ENCODE assay signal across 20 mouse cellular contexts in the genomic region with DNA sequence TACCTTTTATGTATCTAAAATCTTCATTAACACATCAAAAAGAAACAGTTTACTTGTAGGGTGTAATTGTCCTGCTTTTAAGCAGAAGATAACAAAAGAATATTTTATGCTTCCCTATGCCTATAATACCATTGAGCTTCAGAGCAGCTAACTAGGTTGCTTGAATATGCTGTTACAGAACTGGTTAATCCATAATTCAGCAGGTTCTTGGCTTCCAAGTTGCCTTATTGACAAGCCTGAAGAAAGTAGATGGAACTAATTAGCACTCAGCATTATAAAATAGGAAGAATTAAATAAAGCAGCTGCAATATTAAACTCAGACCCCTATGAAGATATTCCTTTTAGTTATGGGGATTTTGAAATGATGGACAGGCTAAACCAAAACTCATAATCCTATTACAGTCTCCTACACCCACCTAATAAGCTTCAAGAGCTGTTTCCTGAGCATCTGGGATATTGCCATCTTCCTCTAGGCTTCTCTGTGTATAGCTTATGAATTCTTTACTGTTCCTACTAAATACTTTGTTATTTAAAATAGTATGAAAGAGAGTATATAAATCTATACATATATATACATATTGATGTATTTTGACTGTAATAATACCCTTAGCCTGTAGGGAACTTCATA.
DNase-seq lines count a peak whose midpoint lies in the region; ATAC-seq and TF ChIP-seq lines count a peak whose summit lies in the region.
"Had no signal": no experiment of that assay in that cellular context is flagged by ENCODE, and none has a peak within 500 bp of the region (broad histone marks: within the 10 kb centered on the region; RNA-seq: fewer than 3 reads in every experiment).

No protein-coding gene starts in this region.

- ATAC-seq in forebrain, embryonic 15.5 days (replicated peaks), result peak; percentile 11; the same call in 1 of the 2 replicates
- ATAC-seq in forebrain, embryonic 13.5 days, result no peak
- peak; percentile 63 for ATAC-seq in midbrain, embryonic 13.5 days
- no peak for ATAC-seq in midbrain, embryonic 11.5 days (ENCODE audit: low FRiP score)
- ATAC-seq in midbrain, embryonic 16.5 days, result peak; percentile 68
- ATAC-seq: hindbrain, embryonic 16.5 days; Patski had no signal

- no peak for DNase-seq in midbrain, embryonic 11.5 days (ENCODE audit: low spot score, missing footprints)
- DNase-seq in left cerebral cortex, adult 2 months (ENCODE audit: extremely low spot score in 1 of 2, low spot score in 2 of 2), result no peak
- DNase-seq: adrenal gland, adult 2 months; adrenal gland, postnatal 25 days; cerebellum, adult 2 months; cerebellum, postnatal 10 days; embryo, embryonic 11 days; gastrocnemius, adult 2 months; gastrocnemius, postnatal 25 days; heart, postnatal 36 days had no signal

- TF ChIP-seq CTCF in left cerebral cortex, adult 2 months (IDR thresholded peaks at IDR 0.05), result no peak

- no peak overlapping the region for H3K27ac ChIP-seq in forebrain, embryonic 15.5 days (replicated peaks)
- H3K27ac ChIP-seq in forebrain, embryonic 13.5 days, result no peak overlapping the region
- no peak overlapping the region for H3K27ac ChIP-seq in midbrain, embryonic 13.5 days
- no peak overlapping the region for H3K27ac ChIP-seq in midbrain, embryonic 11.5 days (ENCODE audit: low read depth, low read length)
- no peak overlapping the region for H3K27ac ChIP-seq in midbrain, embryonic 16.5 days (ENCODE audit: low read length)
- H3K27ac ChIP-seq in left cerebral cortex, adult 2 months, result no peak overlapping the region
- H3K27ac ChIP-seq: embryonic facial prominence, embryonic 15.5 days; gastrocnemius, adult 2 months; heart, embryonic 13.5 days had no signal

- no peaks in the 10 kb centered on the region for H3K27me3 ChIP-seq in forebrain, embryonic 15.5 days
- no peaks in the 10 kb centered on the region for H3K27me3 ChIP-seq in forebrain, embryonic 13.5 days
- no peaks in the 10 kb centered on the region for H3K27me3 ChIP-seq in midbrain, embryonic 13.5 days
- no peaks in the 10 kb centered on the region for H3K27me3 ChIP-seq in midbrain, embryonic 11.5 days (ENCODE audit: control insufficient read depth, insufficient read depth, low read length)
- no peaks in the 10 kb centered on the region for H3K27me3 ChIP-seq in midbrain, embryonic 16.5 days (ENCODE audit: control insufficient read depth, insufficient read depth, low read depth, low read length)
- H3K27me3 ChIP-seq: CH12.LX; embryonic facial prominence, embryonic 15.5 days; heart, embryonic 13.5 days had no signal

- H3K4me2 ChIP-seq in forebrain, embryonic 15.5 days (replicated peaks), result no peak overlapping the region
- H3K4me2 ChIP-seq in forebrain, embryonic 13.5 days, result no peak overlapping the region
- H3K4me2 ChIP-seq in midbrain, embryonic 13.5 days (replicated peaks), result no peak overlapping the region
- no peak overlapping the region for H3K4me2 ChIP-seq in midbrain, embryonic 11.5 days
- no peak overlapping the region for H3K4me2 ChIP-seq in midbrain, embryonic 16.5 days (ENCODE audit: low read length)
- H3K4me2 ChIP-seq: embryonic facial prominence, embryonic 15.5 days; heart, embryonic 13.5 days had no signal

- H3K4me1 ChIP-seq in forebrain, embryonic 15.5 days, result peaks cover 6% of the 10 kb centered on the region; the same call in 1 of the 2 replicates
- 0 out of 2 replicates have a peak, but pooled peaks cover 3% of the 10 kb centered on the region for H3K4me1 ChIP-seq in forebrain, embryonic 13.5 days
- no peaks in the 10 kb centered on the region for H3K4me1 ChIP-seq in midbrain, embryonic 13.5 days (replicated peaks)
- no peaks in the 10 kb centered on the region for H3K4me1 ChIP-seq in midbrain, embryonic 11.5 days (ENCODE audit: control insufficient read depth, insufficient read depth, low read length)
- no peaks in the 10 kb centered on the region for H3K4me1 ChIP-seq in midbrain, embryonic 16.5 days (ENCODE audit: control insufficient read depth, insufficient read depth, low read length)
- H3K4me1 ChIP-seq: embryonic facial prominence, embryonic 15.5 days; heart, embryonic 13.5 days had no signal

- no peaks in the 10 kb centered on the region for H3K36me3 ChIP-seq in forebrain, embryonic 15.5 days
- H3K36me3 ChIP-seq in forebrain, embryonic 13.5 days (ENCODE audit: poor library complexity, severe bottlenecking), result no peaks in the 10 kb centered on the region
- H3K36me3 ChIP-seq in midbrain, embryonic 13.5 days, result no peaks in the 10 kb centered on the region
- no peaks in the 10 kb centered on the region for H3K36me3 ChIP-seq in midbrain, embryonic 11.5 days (ENCODE audit: control insufficient read depth, insufficient read depth, low read length)
- H3K36me3 ChIP-seq in midbrain, embryonic 16.5 days (ENCODE audit: control insufficient read depth, insufficient read depth, low read length), result no peaks in the 10 kb centered on the region
- H3K36me3 ChIP-seq: embryonic facial prominence, embryonic 15.5 days; heart, embryonic 13.5 days had no signal

- no peaks in the 10 kb centered on the region for H3K9me3 ChIP-seq in forebrain, embryonic 15.5 days
- H3K9me3 ChIP-seq in forebrain, embryonic 13.5 days (replicated peaks), result no peaks in the 10 kb centered on the region
- no peaks in the 10 kb centered on the region for H3K9me3 ChIP-seq in midbrain, embryonic 13.5 days
- no peaks in the 10 kb centered on the region for H3K9me3 ChIP-seq in midbrain, embryonic 11.5 days (ENCODE audit: control insufficient read depth, low read length)
- no peaks in the 10 kb centered on the region for H3K9me3 ChIP-seq in midbrain, embryonic 16.5 days (replicated peaks; ENCODE audit: control insufficient read depth, low read length, poor library complexity, severe bottlenecking)
- H3K9me3 ChIP-seq: embryonic facial prominence, embryonic 15.5 days; heart, embryonic 13.5 days had no signal

- intact Hi-C loops in left cerebral cortex, adult 2 months (cut with DNase I), result no loop called here

- H3K4me3 ChIP-seq in forebrain, embryonic 15.5 days, result no peak overlapping the region
- H3K4me3 ChIP-seq in forebrain, embryonic 13.5 days, result no peak overlapping the region
- H3K4me3 ChIP-seq in midbrain, embryonic 13.5 days (replicated peaks), result no peak overlapping the region
- no peak overlapping the region for H3K4me3 ChIP-seq in midbrain, embryonic 11.5 days (ENCODE audit: low read depth, low read length)
- H3K4me3 ChIP-seq in midbrain, embryonic 16.5 days (ENCODE audit: low read depth, low read length), result no peak overlapping the region
- no peak overlapping the region for H3K4me3 ChIP-seq in left cerebral cortex, adult 2 months
- H3K4me3 ChIP-seq: embryonic facial prominence, embryonic 15.5 days; erythroblast, embryonic 14.5 days; gastrocnemius, adult 2 months; heart, embryonic 13.5 days had no signal

- no peak overlapping the region for H3K9ac ChIP-seq in forebrain, embryonic 15.5 days (replicated peaks)
- H3K9ac ChIP-seq in forebrain, embryonic 13.5 days, result no peak overlapping the region
- H3K9ac ChIP-seq in midbrain, embryonic 13.5 days (replicated peaks), result no peak overlapping the region
- no peak overlapping the region for H3K9ac ChIP-seq in midbrain, embryonic 11.5 days (ENCODE audit: low read length)
- no peak overlapping the region for H3K9ac ChIP-seq in midbrain, embryonic 16.5 days (ENCODE audit: low read depth, low read length)
- H3K9ac ChIP-seq: embryonic facial prominence, embryonic 15.5 days; heart, embryonic 13.5 days had no signal

Comparison
In these comparisons a context has a peak if more than half of its experiments do, and no peak if none do; other contexts are left out.
1. ATAC-seq: peak in forebrain, embryonic 15.5 days (single experiment), midbrain, embryonic 13.5 days (single experiment) and midbrain, embryonic 16.5 days (single experiment); none in forebrain, embryonic 13.5 days (single experiment) and midbrain, embryonic 11.5 days (single experiment).